Mouse (Mus musculus) embryonic fibroblast, embryonic 13.5 days (primary cell): Measurements from ENCODE around the gene Scamp5. TPM values are rescaled to one million over a fixed set of nuclear protein-coding genes. Genes with fewer than 3 reads are reported as not detected.
A peak's percentile ranks its signal among the peaks of the same experiment; 100 is the strongest.

Experiments
- H3K27ac ChIP-seq: 2 replicates; pipeline ENCODE4 v1.5.1; 2012; ENCODE audit warnings: low read length, control low read depth, inconsistent platforms; ENCODE audit not compliant: insufficient read depth
- H3K4me1 ChIP-seq: 2 replicates; pipeline ENCODE4 v1.6.1; 2011; ENCODE audit warnings: low read length; ENCODE audit not compliant: control insufficient read depth, insufficient read depth
- H3K4me3 ChIP-seq: 2 replicates; pipeline ENCODE4 v1.5.1; 2011; ENCODE audit warnings: mild to moderate bottlenecking, control low read depth, low read length; ENCODE audit not compliant: insufficient read depth
- CTCF ChIP-seq: IDR thresholded peaks from 2 replicates; pipeline ENCODE4 v1.5.1; 2011; ENCODE audit warnings: mild to moderate bottlenecking, control low read depth, low read length, moderate library complexity, borderline replicate concordance; ENCODE audit not compliant: insufficient read depth
- POLR2A ChIP-seq: IDR thresholded peaks from 2 replicates; pipeline ENCODE4 v1.6.1; 2011; ENCODE audit warnings: low read depth, mild to moderate bottlenecking, control low read depth, low read length, moderate library complexity
- polyA plus RNA-seq: library from polyadenylated mRNA; stranded (reverse); fragments of >200 nt; gene quantifications from 2 replicates; pipeline ENCODE4 v1.2.4, GENCODE M21; 2011; ENCODE audit warnings: low read depth; ENCODE audit not compliant: missing spikeins, insufficient read length

Gene Scamp5
- polyA plus RNA-seq, 1 experiment: 26.1 TPM

GRCm38 (mm10) chr9:57498536-57498935, 30.7 kb upstream of the Scamp5 start:
- H3K4me3 ChIP-seq: no peak overlapping the region
- no peak overlapping the region for H3K27ac ChIP-seq
- no peaks in the 10 kb centered on the region for H3K4me1 ChIP-seq
- TF ChIP-seq POLR2A (no peak), CTCF (no peak)

DNA sequence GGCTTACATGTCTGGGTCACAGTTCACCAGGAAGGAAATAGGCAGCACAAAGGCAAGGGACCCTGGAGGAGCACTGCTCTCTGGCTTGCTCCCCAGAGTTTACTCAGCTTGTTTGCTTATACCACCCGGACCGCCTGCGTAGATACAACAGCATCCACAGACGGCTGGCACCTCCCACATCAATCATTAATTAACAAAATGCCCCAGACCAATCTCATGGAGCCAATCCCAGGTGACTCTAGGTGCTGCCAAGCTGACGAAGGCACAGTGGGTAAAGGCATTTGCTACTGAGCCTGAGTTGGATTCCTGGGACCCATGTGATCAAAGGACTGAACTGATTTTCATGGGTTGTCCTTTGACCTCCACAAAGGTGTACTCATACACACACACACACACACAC, 29.4 kb upstream of the Scamp5 start:
- H3K4me3 ChIP-seq: no peak overlapping the region
- H3K27ac ChIP-seq: no peak overlapping the region
- no peaks in the 10 kb centered on the region for H3K4me1 ChIP-seq
- TF ChIP-seq CTCF: no peak
- TF ChIP-seq POLR2A: no peak

GRCm38 (mm10) chr9:57494970-57495369, 27.1 kb upstream of the Scamp5 start:
- no peak overlapping the region for H3K4me3 ChIP-seq
- TF ChIP-seq POLR2A: no peak
- TF ChIP-seq CTCF: no peak
- H3K27ac ChIP-seq: no peak overlapping the region
- H3K4me1 ChIP-seq: no peaks in the 10 kb centered on the region

DNA sequence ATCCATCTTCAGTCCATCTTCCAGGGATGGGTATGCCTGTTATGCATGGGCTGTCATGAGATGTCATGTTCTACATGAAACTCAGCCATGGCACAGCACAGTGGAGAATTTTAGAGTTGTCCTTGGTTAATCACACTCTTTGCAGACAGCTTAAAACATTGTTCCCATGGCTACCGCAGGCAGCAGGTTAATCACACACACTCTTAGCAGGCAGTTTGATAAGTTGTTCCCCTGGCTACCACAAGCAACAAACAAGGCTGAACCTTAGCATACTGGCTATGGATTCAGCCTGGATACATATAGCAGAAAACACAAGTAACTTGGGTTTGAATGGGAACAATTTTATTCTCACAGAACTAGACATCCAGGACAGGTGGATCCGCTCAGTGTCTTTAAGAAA, 25.7 kb upstream of the Scamp5 start:
- no peaks in the 10 kb centered on the region for H3K4me1 ChIP-seq
- no peak for TF ChIP-seq POLR2A
- TF ChIP-seq CTCF: no peak
- H3K4me3 ChIP-seq: no peak overlapping the region
- no peak overlapping the region for H3K27ac ChIP-seq

DNA sequence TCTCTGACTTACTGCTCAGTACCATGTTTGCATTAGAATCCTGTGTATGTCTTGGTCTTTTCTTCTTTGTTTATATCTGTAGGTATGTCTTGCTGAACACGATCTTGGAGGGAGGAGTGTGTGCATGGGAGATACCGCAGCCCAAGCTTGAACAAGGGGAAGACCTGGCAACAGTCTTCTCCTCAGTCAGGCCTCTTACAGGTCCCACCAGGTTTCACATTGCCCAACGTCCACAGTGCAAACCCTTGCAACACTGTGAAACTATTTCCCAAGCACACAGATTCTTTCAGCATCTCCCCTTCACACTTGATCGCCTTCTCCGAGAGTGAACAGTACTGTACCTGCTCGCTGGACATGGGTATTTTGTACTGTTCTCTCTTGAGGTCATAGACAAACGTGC, 19.9 kb upstream of the Scamp5 start:
- TF ChIP-seq POLR2A (no peak), CTCF (no peak)

GRCm38 (mm10) chr9:57485774-57486173, 17.9 kb upstream of the Scamp5 start:
- no peak overlapping the region for H3K4me3 ChIP-seq
- TF ChIP-seq POLR2A (no peak), CTCF (peak; percentile 56; the same call in 1 of the 2 replicates)
- H3K27ac ChIP-seq: no peak overlapping the region
- H3K4me1 ChIP-seq: no peaks in the 10 kb centered on the region

More for the DNA sequence above, 19.9 kb upstream of the Scamp5 start:
- H3K4me3 ChIP-seq: no peak overlapping the region
- H3K4me1 ChIP-seq: no peaks in the 10 kb centered on the region
- no peak overlapping the region for H3K27ac ChIP-seq

DNA sequence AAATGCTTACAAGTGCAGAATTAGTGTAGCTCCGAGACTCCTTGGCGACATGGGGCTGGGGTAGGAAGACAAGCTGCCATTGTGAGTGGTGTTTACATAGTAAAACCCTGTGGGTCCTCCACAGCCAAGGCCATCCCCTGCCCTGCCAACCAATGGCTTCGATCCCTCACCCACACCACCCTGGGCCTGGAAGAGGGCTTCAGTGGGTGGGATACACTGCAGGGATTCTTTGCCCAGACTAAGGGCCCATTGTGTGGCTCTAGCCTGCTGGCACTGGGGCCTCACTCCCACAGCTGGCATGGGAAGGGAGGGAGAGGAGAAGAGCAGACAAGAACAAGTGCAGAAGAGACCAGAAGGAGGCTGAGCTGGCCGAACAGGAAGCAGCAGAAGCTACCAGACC, 1.1 kb upstream of the Scamp5 start:
- H3K4me1 ChIP-seq: no peaks in the 10 kb centered on the region
- H3K4me3 ChIP-seq: no peak overlapping the region
- TF ChIP-seq CTCF (no peak), POLR2A (no peak)
- no peak overlapping the region for H3K27ac ChIP-seq

DNA sequence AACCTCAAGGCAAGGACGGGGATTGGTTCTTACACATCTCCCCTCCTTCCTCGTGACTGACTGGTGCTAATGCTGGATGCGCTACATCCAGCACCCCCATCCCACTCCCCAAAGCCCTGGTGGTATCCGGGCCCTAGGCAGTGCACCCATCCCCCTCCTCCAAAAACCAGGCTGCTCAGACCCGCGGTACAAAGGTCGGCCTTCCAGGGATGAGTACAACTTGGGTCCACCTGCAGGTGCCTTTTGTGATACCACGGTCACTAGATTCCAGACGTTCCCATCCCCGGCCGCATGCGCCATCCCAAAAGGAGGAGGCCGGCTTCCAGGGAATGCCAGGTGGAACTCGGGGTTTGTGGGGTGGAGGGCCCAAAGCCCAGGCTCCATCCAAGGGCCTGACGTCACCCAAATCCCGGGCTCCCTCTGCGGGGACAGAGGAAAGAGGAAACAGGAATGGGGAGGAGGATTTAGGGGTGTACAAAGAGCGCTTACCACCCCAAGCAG, 539 bp downstream of the Scamp5 start:
- Histone ChIP-seq H3K27ac (no peak overlapping the region), H3K4me3 (peak overlapping the region; percentile 69)

DNA sequence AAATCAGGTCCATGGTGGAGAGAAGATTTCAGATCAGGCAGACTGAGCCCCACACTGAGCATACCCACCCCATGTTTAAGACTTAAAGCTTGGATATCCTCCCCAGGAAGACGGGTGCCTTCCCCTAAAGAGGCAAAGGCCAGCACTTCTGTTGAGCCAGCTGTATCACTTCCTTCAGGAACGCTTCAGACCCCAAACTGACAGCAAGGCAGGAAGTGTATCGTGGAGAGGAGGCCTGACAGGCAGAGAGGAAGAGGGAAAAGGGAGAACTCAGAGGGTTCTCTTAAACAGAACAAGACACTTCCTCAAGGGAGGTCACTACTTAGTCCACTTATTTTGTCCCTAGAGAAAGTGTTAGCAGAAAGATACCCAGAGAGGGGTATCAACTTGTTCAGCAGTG, 1.8 kb downstream of the Scamp5 start:
- TF ChIP-seq CTCF (no peak), POLR2A (no peak)
- Histone ChIP-seq H3K27ac (no peak overlapping the region), H3K4me1 (no peaks in the 10 kb centered on the region)

More for the DNA sequence above, 539 bp downstream of the Scamp5 start:
- TF ChIP-seq CTCF (no peak), POLR2A (no peak)
- H3K4me1 ChIP-seq: no peaks in the 10 kb centered on the region

DNA sequence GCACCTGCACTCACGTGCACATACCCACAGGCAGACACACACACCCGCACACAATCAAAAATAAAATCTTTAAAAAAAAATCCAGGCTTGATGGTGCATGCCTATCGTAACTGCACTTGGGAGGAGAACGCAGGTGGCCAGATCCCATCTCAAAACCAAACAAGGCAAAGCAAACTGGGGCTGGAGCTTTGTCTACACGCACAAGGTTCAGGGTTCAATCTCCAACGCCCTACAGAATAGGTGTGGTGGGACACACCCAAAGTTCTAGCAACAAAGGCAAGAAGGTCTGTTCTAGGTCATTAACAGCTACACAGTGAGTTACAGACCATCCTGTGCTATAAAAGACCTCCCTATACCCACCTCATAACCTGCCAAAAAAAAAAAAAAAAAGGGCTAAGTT, 5.0 kb downstream of the Scamp5 start:
- TF ChIP-seq CTCF (no peak), POLR2A (no peak)
- no peak overlapping the region for H3K4me3 ChIP-seq

More for the DNA sequence above, 1.8 kb downstream of the Scamp5 start:
- no peak overlapping the region for H3K4me3 ChIP-seq

GRCm38 (mm10) chr9:57459707-57460106, 8.2 kb downstream of the Scamp5 start:
- TF ChIP-seq CTCF (no peak), POLR2A (no peak)
- H3K4me1 ChIP-seq: no peaks in the 10 kb centered on the region
- no peak overlapping the region for H3K27ac ChIP-seq
- H3K4me3 ChIP-seq: no peak overlapping the region

More for the DNA sequence above, 5.0 kb downstream of the Scamp5 start:
- no peaks in the 10 kb centered on the region for H3K4me1 ChIP-seq
- H3K27ac ChIP-seq: no peak overlapping the region
